Mouse (Mus musculus) midbrain, embryonic 13.5 days (tissue): Measurements from ENCODE around the gene Prss42. TPM values are rescaled to one million over a fixed set of nuclear protein-coding genes. Genes with fewer than 3 reads are reported as not detected.

Experiments used
- ATAC-seq: fragments of 200-750 bp; cut with Nextera tagmentation; 2 replicates; pipeline ENCODE4 v1.8.0; 2017; ENCODE audit warnings: mild to moderate bottlenecking, moderate TSS enrichment, moderate library complexity
- H3K27ac ChIP-seq: fragments of 300-500 bp; sonication (generic); 2 replicates; pipeline ENCODE4 v1.5.1; 2015; ENCODE audit warnings: inconsistent platforms, mild to moderate bottlenecking, moderate library complexity
- H3K27me3 ChIP-seq: fragments of 300-500 bp; sonication (generic); 2 replicates; pipeline ENCODE4 v1.6.1; 2015; ENCODE audit warnings: mild to moderate bottlenecking, inconsistent platforms
- H3K36me3 ChIP-seq: fragments of 300-500 bp; sonication (generic); 2 replicates; pipeline ENCODE4 v1.6.1; 2015; ENCODE audit warnings: mild to moderate bottlenecking, inconsistent platforms
- H3K4me1 ChIP-seq: fragments of 300-500 bp; sonication (generic); replicated peaks from 2 replicates; pipeline ENCODE4 v1.6.1; 2015; ENCODE audit warnings: inconsistent platforms
- H3K4me2 ChIP-seq: fragments of 300-500 bp; sonication (generic); replicated peaks from 2 replicates; pipeline ENCODE4 v1.6.1; 2015; ENCODE audit warnings: moderate library complexity, mild to moderate bottlenecking, inconsistent platforms
- H3K4me3 ChIP-seq: fragments of 300-500 bp; sonication (generic); replicated peaks from 2 replicates; pipeline ENCODE4 v1.5.1; 2015; ENCODE audit warnings: mild to moderate bottlenecking, inconsistent platforms
- H3K9ac ChIP-seq: fragments of 300-500 bp; sonication (generic); replicated peaks from 2 replicates; pipeline ENCODE4 v1.6.1; 2015; ENCODE audit warnings: mild to moderate bottlenecking, inconsistent platforms
- H3K9me3 ChIP-seq: fragments of 300-500 bp; sonication (generic); 2 replicates; pipeline ENCODE4 v1.6.1; 2016; ENCODE audit warnings: mild to moderate bottlenecking, inconsistent platforms
- WGBS: fragments of 180-500 bp; shearing (Covaris S2); methylation state at CpG from one replicate; pipeline ENCODE4 v1.1.7; 2015; 5-methylcytosine and 5-hydroxymethylcytosine counted together
- polyA plus RNA-seq: library from polyadenylated mRNA; unstranded; fragments of >200 nt; fragmentation: Nextera tagmentation; extraction: Ambion mirVana; gene quantifications from 2 replicates; pipeline ENCODE4 v1.2.1, GENCODE M21; 2015

Prss42 gene
- polyA plus RNA-seq, 1 experiment from 2014 or later: not detected

- WGBS: 46% methylated on average over 2 of the region's 2 CpGs
- no peak for ATAC-seq
- H3K27me3 ChIP-seq: no peaks in the 10 kb centered on the region
- no peak overlapping the region for H3K27ac ChIP-seq
- no peak overlapping the region for H3K9ac ChIP-seq
- H3K4me2 ChIP-seq: no peak overlapping the region
- H3K36me3 ChIP-seq: no peaks in the 10 kb centered on the region
- no peak overlapping the region for H3K4me3 ChIP-seq
- no peaks in the 10 kb centered on the region for H3K9me3 ChIP-seq
- 0 out of 2 replicates have a peak, but pooled peaks cover 3% of the 10 kb centered on the region for H3K4me1 ChIP-seq
These were observed 38.1 kb downstream of the Prss42 start for GRCm38 (mm10) chr9:110836112-110836511.

- no peaks in the 10 kb centered on the region for H3K27me3 ChIP-seq
- H3K4me2 ChIP-seq: no peak overlapping the region
- ATAC-seq: no peak
- no peak overlapping the region for H3K9ac ChIP-seq
- H3K4me3 ChIP-seq: no peak overlapping the region
- 0 out of 2 replicates have a peak, but pooled peaks cover 3% of the 10 kb centered on the region for H3K4me1 ChIP-seq
- no peak overlapping the region for H3K27ac ChIP-seq
- H3K9me3 ChIP-seq: no peaks in the 10 kb centered on the region
- H3K36me3 ChIP-seq: no peaks in the 10 kb centered on the region
- WGBS: 82% methylated on average over 6 of the region's 6 CpGs
These were observed 42.9 kb downstream of the Prss42 start for GRCm38 (mm10) chr9:110840905-110841304.

- no peak for ATAC-seq
- Histone ChIP-seq H3K36me3 (no peaks in the 10 kb centered on the region), H3K4me1 (no peaks in the 10 kb centered on the region), H3K9ac (no peak overlapping the region), H3K27me3 (no peaks in the 10 kb centered on the region), H3K4me3 (no peak overlapping the region), H3K4me2 (no peak overlapping the region), H3K27ac (no peak overlapping the region), H3K9me3 (no peaks in the 10 kb centered on the region)
- 93% methylated on average over 2 of the region's 2 CpGs for WGBS
These were observed 43.5 kb downstream of the Prss42 start for GRCm38 (mm10) chr9:110841438-110841837.

GRCm38 (mm10) chr9:110844206-110844605 lies 46.2 kb downstream of the Prss42 start, which contains the start of gene Prss46:
Gene Prss46, plus strand, starts transcription at chr9:110844506.
- ATAC-seq: no peak
- 91% methylated on average over 10 of the region's 10 CpGs for WGBS
- Histone ChIP-seq H3K27me3 (no peaks in the 10 kb centered on the region), H3K27ac (no peak within 1 kb of the TSS), H3K4me2 (no peak within 1 kb of the TSS), H3K4me1 (no peaks in the 10 kb centered on the region), H3K36me3 (no peaks in the 10 kb centered on the region), H3K9ac (no peak within 1 kb of the TSS), H3K4me3 (no peak within 1 kb of the TSS), H3K9me3 (no peaks in the 10 kb centered on the region)

- Histone ChIP-seq H3K4me1 (no peaks in the 10 kb centered on the region), H3K4me2 (no peak overlapping the region), H3K9me3 (no peaks in the 10 kb centered on the region), H3K4me3 (no peak overlapping the region), H3K27ac (no peak overlapping the region), H3K27me3 (no peaks in the 10 kb centered on the region), H3K9ac (no peak overlapping the region), H3K36me3 (no peaks in the 10 kb centered on the region)
- WGBS: 83% methylated on average over 7 of the region's 7 CpGs
- no peak for ATAC-seq
These were observed 51.2 kb downstream of the Prss42 start for GRCm38 (mm10) chr9:110849162-110849561.

Other genes with a start within 250 kb of the Prss42 start
- 33.8 and 36.6 TPM in 2 replicates for gene Nradd, start 173.7 kb upstream of the Prss42 start, polyA plus RNA-seq
- 2.0 and 3.1 TPM in 2 replicates for gene Nbeal2, start 144.0 kb upstream of the Prss42 start, polyA plus RNA-seq
- gene Ccdc12, start 141.7 kb upstream of the Prss42 start, polyA plus RNA-seq: 136 and 140 TPM in 2 replicates
- not detected in 2 replicates for gene Myl3, start 56.3 kb upstream of the Prss42 start, polyA plus RNA-seq
- 9.2 and 11.2 TPM in 2 replicates for gene Pth1r, start 51.0 kb upstream of the Prss42 start, polyA plus RNA-seq
- not detected in 2 replicates for gene Prss44, start 15.8 kb downstream of the Prss42 start, polyA plus RNA-seq
- gene Prss43, start 28.5 kb downstream of the Prss42 start, polyA plus RNA-seq: not detected in 2 replicates
- not detected in 2 replicates for gene Prss45, start 36.4 kb downstream of the Prss42 start, polyA plus RNA-seq
- not detected in 2 replicates for gene Prss46, start 46.3 kb downstream of the Prss42 start, polyA plus RNA-seq
- 0.24 TPM in 1 of 2 replicates, not detected in the other for gene Prss50, start 59.8 kb downstream of the Prss42 start, polyA plus RNA-seq
- gene Als2cl, start 81.7 kb downstream of the Prss42 start, polyA plus RNA-seq: 0.98 and 1.2 TPM in 2 replicates
- gene Tmie, start 81.9 kb downstream of the Prss42 start, polyA plus RNA-seq: 0.49 and 0.74 TPM in 2 replicates
- not detected in 2 replicates for gene Fam240a, start 118.7 kb downstream of the Prss42 start, polyA plus RNA-seq
- not detected in 2 replicates for gene Tdgf1, start 148.0 kb downstream of the Prss42 start, polyA plus RNA-seq
- 0.30 and 0.71 TPM in 2 replicates for gene Lrrc2, start 153.4 kb downstream of the Prss42 start, polyA plus RNA-seq
- not detected in 2 replicates for gene Rtp3, start 192.4 kb downstream of the Prss42 start, polyA plus RNA-seq
- gene Ltf, start 221.1 kb downstream of the Prss42 start, polyA plus RNA-seq: 0.54 and 0.61 TPM in 2 replicates